Mouse (Mus musculus): ENCODE data around the gene Sema4f. TPM values are rescaled to one million over a fixed set of nuclear protein-coding genes. Genes with fewer than 3 reads are reported as not detected.

The Sema4f gene
- polyA plus RNA-seq, 1 experiment from 2014 or later, result 7.2 TPM

- ATAC-seq (ENCODE audit: insufficient number of reproducible peaks, insufficient read depth, low FRiP score, low TSS enrichment, low read depth), result no peak
- 85% methylated on average over 5 of the region's 5 CpGs for WGBS
- no peak overlapping the region for H3K9ac ChIP-seq
- H3K9me3 ChIP-seq, result no peaks in the 10 kb centered on the region; the same call in 1 of the 2 replicates
- H3K27me3 ChIP-seq, result 0 out of 2 replicates have a peak, but pooled peaks cover 6% of the 10 kb centered on the region
- H3K27ac ChIP-seq, result no peak overlapping the region
- H3K4me2 ChIP-seq, result no peak overlapping the region
- no peaks in the 10 kb centered on the region for H3K4me1 ChIP-seq
- H3K36me3 ChIP-seq, result no peaks in the 10 kb centered on the region
- no peak overlapping the region for H3K4me3 ChIP-seq
These were observed 12.0 kb downstream of the Sema4f start for GRCm38 (mm10) chr6:82927617-82928016.

DNA sequence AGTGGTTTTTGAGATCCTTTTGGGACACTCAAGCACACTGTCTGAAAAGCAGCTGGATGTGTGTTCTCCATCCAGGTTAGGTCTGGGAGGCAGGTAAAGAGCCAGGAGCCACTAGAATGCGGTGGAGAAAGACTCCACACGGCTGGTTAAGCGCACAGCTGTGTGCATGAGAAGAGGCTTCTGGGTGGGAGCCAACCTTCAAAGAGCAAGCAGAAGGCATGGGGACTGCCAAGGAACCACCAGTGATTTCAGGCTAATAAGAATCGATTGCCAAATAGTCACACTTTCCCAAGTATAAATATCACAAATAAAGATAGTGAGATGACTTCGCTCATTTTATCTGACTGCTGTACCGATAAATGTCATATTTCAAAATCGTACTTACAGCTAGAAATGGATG is 13.0 kb downstream of the Sema4f start:
- no peak for ATAC-seq (ENCODE audit: insufficient number of reproducible peaks, insufficient read depth, low FRiP score, low TSS enrichment, low read depth)
- Histone ChIP-seq H3K4me2 (no peak overlapping the region), H3K27me3 (0 out of 2 replicates have a peak, but pooled peaks cover 6% of the 10 kb centered on the region), H3K4me3 (no peak overlapping the region), H3K9me3 (no peaks in the 10 kb centered on the region; the same call in 1 of the 2 replicates), H3K9ac (no peak overlapping the region), H3K27ac (no peak overlapping the region), H3K4me1 (no peaks in the 10 kb centered on the region), H3K36me3 (no peaks in the 10 kb centered on the region)
- WGBS, result 86% methylated on average over 7 of the region's 7 CpGs

- Histone ChIP-seq H3K27me3 (0 out of 2 replicates have a peak, but pooled peaks cover 6% of the 10 kb centered on the region), H3K36me3 (no peaks in the 10 kb centered on the region), H3K27ac (no peak overlapping the region), H3K4me2 (no peak overlapping the region), H3K9me3 (no peaks in the 10 kb centered on the region; the same call in 1 of the 2 replicates), H3K4me1 (no peaks in the 10 kb centered on the region), H3K9ac (no peak overlapping the region), H3K4me3 (no peak overlapping the region)
- 81% methylated on average over 10 of the region's 10 CpGs for WGBS
- no peak for ATAC-seq (ENCODE audit: insufficient number of reproducible peaks, insufficient read depth, low FRiP score, low TSS enrichment, low read depth)
These were observed 13.5 kb downstream of the Sema4f start for GRCm38 (mm10) chr6:82926106-82926505.

DNA sequence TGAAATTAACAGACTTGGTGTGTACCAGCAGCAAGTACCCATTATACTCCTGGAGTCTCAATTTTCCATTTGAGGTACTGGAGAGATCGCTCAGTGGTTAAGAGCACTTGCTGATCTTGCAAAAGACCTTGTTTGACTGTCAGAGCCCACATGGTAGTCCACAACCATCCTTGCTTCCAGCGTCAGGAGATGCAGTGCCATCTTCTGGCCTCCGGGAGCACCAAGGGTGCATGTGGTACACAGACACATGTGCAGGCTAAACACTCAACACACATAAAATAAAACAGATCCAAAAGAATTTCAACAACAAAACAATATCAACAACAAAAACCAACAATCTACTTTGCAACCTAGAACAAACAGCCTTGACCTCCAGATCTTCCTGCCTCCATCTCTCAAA is 14.6 kb downstream of the Sema4f start:
- 55% methylated on average over 3 of the region's 3 CpGs for WGBS

DNA sequence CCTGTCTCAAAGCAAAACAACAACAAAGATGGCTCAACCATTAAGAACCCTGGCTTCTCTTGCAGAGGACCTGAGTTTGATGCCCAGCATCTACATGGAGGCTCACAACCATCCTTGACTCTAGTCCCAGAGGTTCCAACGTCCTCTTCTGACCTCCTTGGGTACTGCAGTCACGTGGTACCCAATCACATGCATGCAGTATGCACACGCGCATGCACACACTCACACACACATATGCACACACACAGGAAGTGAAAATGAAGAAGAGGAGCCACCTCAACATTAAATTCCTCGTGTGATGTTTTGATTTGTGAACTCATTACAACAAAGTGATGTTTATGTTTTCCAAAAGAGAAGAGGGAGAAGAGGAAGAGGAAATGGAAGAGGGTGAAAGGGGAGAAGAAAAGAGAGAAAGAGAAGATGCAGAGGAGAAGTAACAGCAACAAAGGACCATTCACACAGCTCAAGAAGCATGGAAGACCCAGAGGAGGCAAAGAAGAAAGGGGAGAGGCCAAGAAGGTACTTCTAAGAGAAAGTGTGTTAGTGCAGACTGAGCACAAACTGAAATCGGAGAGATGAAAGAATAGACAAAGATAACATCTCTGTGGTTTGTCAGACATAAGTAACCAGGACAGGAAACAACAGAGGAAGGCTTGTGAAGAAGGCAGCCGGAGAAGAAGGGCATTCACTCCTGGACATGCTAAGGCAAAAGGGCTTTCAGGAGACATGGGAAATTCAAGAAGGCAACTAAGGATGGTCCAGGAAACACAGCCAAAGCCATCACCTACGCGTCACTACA is 17.9 kb downstream of the Sema4f start:
- no peak overlapping the region for H3K9ac ChIP-seq
- no peak overlapping the region for H3K4me3 ChIP-seq
- no peaks in the 10 kb centered on the region; the same call in 1 of the 2 replicates for H3K9me3 ChIP-seq
- H3K4me2 ChIP-seq, result no peak overlapping the region
- H3K4me1 ChIP-seq, result peaks cover 2% of the 10 kb centered on the region; the same call in 1 of the 2 replicates
- H3K27ac ChIP-seq, result no peak overlapping the region
- H3K36me3 ChIP-seq, result no peaks in the 10 kb centered on the region
- WGBS, result 64% methylated on average over 9 of the region's 9 CpGs
- no peaks in the 10 kb centered on the region for H3K27me3 ChIP-seq
- no peak for ATAC-seq (ENCODE audit: insufficient number of reproducible peaks, insufficient read depth, low FRiP score, low TSS enrichment, low read depth)

More for the DNA sequence above, 14.6 kb downstream of the Sema4f start:
- no peaks in the 10 kb centered on the region for H3K4me1 ChIP-seq
- no peaks in the 10 kb centered on the region for H3K36me3 ChIP-seq
- H3K9ac ChIP-seq, result no peak overlapping the region
- no peak overlapping the region for H3K4me2 ChIP-seq
- H3K4me3 ChIP-seq, result no peak overlapping the region
- no peaks in the 10 kb centered on the region for H3K27me3 ChIP-seq
- no peak for ATAC-seq (ENCODE audit: insufficient number of reproducible peaks, insufficient read depth, low FRiP score, low TSS enrichment, low read depth)
- H3K27ac ChIP-seq, result no peak overlapping the region
- no peaks in the 10 kb centered on the region; the same call in 1 of the 2 replicates for H3K9me3 ChIP-seq

DNA sequence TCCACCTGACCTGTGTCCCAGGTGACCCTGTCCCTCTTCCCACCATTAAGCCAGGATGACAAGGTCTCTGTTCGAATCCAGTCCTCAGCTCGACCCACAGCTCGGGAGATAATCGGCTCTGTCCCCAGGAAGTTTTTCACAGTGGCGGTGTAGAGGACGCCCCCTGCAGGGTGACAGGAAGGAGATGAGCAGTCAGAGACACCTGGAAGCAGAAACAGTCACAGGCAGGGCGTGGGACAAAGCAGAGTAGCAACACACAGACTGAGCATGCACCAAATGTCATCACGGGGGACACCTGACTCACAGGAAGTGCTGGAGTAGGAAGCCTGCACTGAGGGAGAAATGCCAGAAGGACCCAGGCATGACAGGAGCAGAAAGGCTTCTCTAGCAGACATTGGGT is 20.0 kb downstream of the Sema4f start:
- Histone ChIP-seq H3K27me3 (no peaks in the 10 kb centered on the region), H3K9me3 (no peaks in the 10 kb centered on the region; the same call in 1 of the 2 replicates), H3K4me2 (no peak overlapping the region), H3K27ac (no peak overlapping the region), H3K36me3 (no peaks in the 10 kb centered on the region), H3K9ac (no peak overlapping the region), H3K4me1 (peaks cover 2% of the 10 kb centered on the region; the same call in 1 of the 2 replicates), H3K4me3 (no peak overlapping the region)
- 60% methylated on average over 8 of the region's 8 CpGs for WGBS
- no peak for ATAC-seq (ENCODE audit: insufficient number of reproducible peaks, insufficient read depth, low FRiP score, low TSS enrichment, low read depth)

- 89% methylated on average over 14 of the region's 14 CpGs for WGBS
- no peak overlapping the region for H3K4me3 ChIP-seq
These were observed 21.2 kb downstream of the Sema4f start for GRCm38 (mm10) chr6:82918371-82918770.

DNA sequence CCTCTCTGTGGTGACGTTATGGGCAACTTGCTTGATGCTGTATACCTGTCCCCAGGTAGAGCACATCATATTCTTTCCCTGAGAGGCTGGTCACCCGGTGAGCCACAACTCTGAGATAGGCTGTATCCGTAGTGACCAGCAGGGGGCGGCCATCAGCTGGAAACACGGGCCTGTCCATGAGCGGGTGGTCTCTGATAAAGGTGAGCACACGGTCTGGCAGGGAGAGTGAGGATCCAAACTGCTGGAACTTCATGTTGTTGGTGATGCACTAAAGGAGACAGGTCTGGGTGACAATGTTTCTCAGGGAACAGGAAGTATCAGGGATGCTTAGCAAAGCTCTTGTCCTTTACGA is 21.8 kb downstream of the Sema4f start:
- Histone ChIP-seq H3K4me3 (no peak overlapping the region), H3K9me3 (no peaks in the 10 kb centered on the region), H3K36me3 (no peaks in the 10 kb centered on the region), H3K4me1 (peaks cover 2% of the 10 kb centered on the region; the same call in 1 of the 2 replicates), H3K4me2 (no peak overlapping the region; the same call in 1 of the 2 replicates), H3K27me3 (no peaks in the 10 kb centered on the region), H3K27ac (no peak overlapping the region), H3K9ac (no peak overlapping the region)
- 13% methylated on average over 8 of the region's 8 CpGs for WGBS
- no peak for ATAC-seq (ENCODE audit: insufficient number of reproducible peaks, insufficient read depth, low FRiP score, low TSS enrichment, low read depth)

More at GRCm38 (mm10) chr6:82918371-82918770, 21.2 kb downstream of the Sema4f start:
- Histone ChIP-seq H3K9ac (no peak overlapping the region), H3K4me1 (peaks cover 2% of the 10 kb centered on the region; the same call in 1 of the 2 replicates), H3K9me3 (no peaks in the 10 kb centered on the region), H3K27me3 (no peaks in the 10 kb centered on the region), H3K4me2 (no peak overlapping the region), H3K36me3 (no peaks in the 10 kb centered on the region), H3K27ac (no peak overlapping the region)
- ATAC-seq (ENCODE audit: insufficient number of reproducible peaks, insufficient read depth, low FRiP score, low TSS enrichment, low read depth), result no peak

DNA sequence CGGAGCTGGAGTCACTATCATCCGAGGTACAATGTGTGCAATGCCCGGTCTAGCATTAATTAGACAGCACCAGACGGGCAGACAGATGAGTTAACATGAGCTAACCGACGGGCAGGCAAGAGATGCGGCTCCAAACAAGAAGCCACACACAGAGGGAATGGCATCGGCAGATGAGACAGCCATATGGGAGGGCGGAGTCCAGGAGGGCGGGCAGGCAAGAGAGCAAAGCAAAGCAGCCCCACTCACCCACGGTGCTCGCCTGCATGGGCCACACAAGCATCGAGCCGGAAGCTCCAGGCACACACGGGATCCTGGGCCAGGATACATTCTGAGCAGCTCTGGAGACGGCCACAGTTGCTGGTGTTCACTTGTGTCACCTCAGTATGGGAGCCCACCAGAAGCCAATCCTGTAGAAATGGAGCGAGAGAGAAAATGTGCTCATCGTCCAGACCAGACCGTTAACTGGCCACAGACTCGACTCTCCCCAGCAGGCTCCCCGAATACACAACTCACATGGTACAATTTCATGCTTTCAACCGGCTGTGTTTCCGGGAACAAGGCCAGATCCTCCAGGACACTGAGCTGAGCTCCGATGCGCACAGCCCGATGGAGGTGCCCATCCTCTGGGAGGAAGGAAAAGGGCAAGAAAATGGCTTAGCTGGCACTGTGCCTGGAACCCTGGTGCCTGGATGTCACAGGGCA is 22.3 kb downstream of the Sema4f start:
- Histone ChIP-seq H3K4me2 (no peak overlapping the region; the same call in 1 of the 2 replicates), H3K4me3 (no peak overlapping the region), H3K4me1 (peaks cover 2% of the 10 kb centered on the region; the same call in 1 of the 2 replicates), H3K36me3 (no peaks in the 10 kb centered on the region), H3K9ac (no peak overlapping the region), H3K9me3 (no peaks in the 10 kb centered on the region), H3K27ac (no peak overlapping the region), H3K27me3 (no peaks in the 10 kb centered on the region)
- ATAC-seq (ENCODE audit: insufficient number of reproducible peaks, insufficient read depth, low FRiP score, low TSS enrichment, low read depth), result no peak
- WGBS, result 71% methylated on average over 26 of the region's 26 CpGs

DNA sequence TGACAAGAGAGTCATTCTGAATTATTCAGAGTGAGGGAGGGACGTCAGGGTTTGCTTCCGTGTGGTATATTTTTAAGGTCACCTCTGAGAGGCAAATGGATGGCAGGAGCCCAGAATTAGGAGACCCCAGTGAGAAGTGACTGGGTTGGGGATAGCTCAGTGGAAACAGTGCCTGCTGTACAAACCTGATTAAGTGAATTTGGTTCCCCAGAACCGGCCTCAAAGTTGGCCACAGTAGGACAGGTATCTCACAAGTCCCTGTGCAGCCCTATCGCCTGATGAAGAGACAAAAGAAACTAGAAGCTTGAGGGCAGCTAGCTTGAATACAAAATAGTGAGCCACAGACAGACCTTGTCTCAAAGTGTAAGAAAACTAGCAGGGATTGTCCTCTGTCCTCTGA is 23.1 kb downstream of the Sema4f start:
- no peak for ATAC-seq (ENCODE audit: insufficient number of reproducible peaks, insufficient read depth, low FRiP score, low TSS enrichment, low read depth)
- H3K4me2 ChIP-seq, result no peak overlapping the region
- WGBS, result 83% methylated on average over 4 of the region's 4 CpGs

GRCm38 (mm10) chr6:82915889-82916288 is 23.7 kb downstream of the Sema4f start:
- no peak for ATAC-seq (ENCODE audit: insufficient number of reproducible peaks, insufficient read depth, low FRiP score, low TSS enrichment, low read depth)
- no peaks in the 10 kb centered on the region for H3K9me3 ChIP-seq
- no peaks in the 10 kb centered on the region for H3K27me3 ChIP-seq
- no peak overlapping the region for H3K4me3 ChIP-seq
- H3K4me1 ChIP-seq, result peaks cover 2% of the 10 kb centered on the region; the same call in 1 of the 2 replicates
- H3K36me3 ChIP-seq, result no peaks in the 10 kb centered on the region
- no peak overlapping the region for H3K4me2 ChIP-seq
- 17% methylated on average over 3 of the region's 3 CpGs for WGBS
- H3K27ac ChIP-seq, result no peak overlapping the region
- no peak overlapping the region for H3K9ac ChIP-seq

More for the DNA sequence above, 23.1 kb downstream of the Sema4f start:
- Histone ChIP-seq H3K27me3 (no peaks in the 10 kb centered on the region), H3K27ac (no peak overlapping the region), H3K4me3 (no peak overlapping the region), H3K36me3 (no peaks in the 10 kb centered on the region), H3K9ac (no peak overlapping the region), H3K4me1 (peaks cover 2% of the 10 kb centered on the region; the same call in 1 of the 2 replicates), H3K9me3 (no peaks in the 10 kb centered on the region)
